Comparison of ENCODE assay signal across 8 mouse cellular contexts in genomic region chr11:79961346-79962124, GRCm38 (mm10). TPM values are rescaled to one million over a fixed set of nuclear protein-coding genes. Genes with fewer than 3 reads are reported as not detected.
DNase-seq lines count a peak whose midpoint lies in the region; ATAC-seq and TF ChIP-seq lines count a peak whose summit lies in the region.

No protein-coding gene starts in this region.

- peak overlapping the region; percentile 77 for H3K9ac ChIP-seq in hindbrain, embryonic 16.5 days (ENCODE audit: low read depth, low read length)
- peak overlapping the region; percentile 74 for H3K9ac ChIP-seq in liver, postnatal 0 days (replicated peaks)

- no peak for ATAC-seq in megakaryocyte, adult 5-6 weeks (ENCODE audit: poor library complexity, severe bottlenecking)
- peak; percentile 2; the same call in 1 of the 2 replicates for ATAC-seq in hindbrain, embryonic 16.5 days
- peak; percentile 28 for ATAC-seq in liver, postnatal 0 days

- intact Hi-C loops in left cerebral cortex, postnatal 10 days (cut with DNase I): no loop called here

- H3K4me1 ChIP-seq in megakaryocyte, embryonic 14.5 days: peaks cover 22% of the 10 kb centered on the region
- H3K4me1 ChIP-seq in embryonic facial prominence, embryonic 10.5 days: peaks cover 8% of the 10 kb centered on the region
- H3K4me1 ChIP-seq in hindbrain, embryonic 16.5 days (ENCODE audit: control insufficient read depth, insufficient read depth, low read depth, low read length): peaks cover 9% of the 10 kb centered on the region
- peaks cover 8% of the 10 kb centered on the region for H3K4me1 ChIP-seq in liver, postnatal 0 days (ENCODE audit: insufficient read depth)

- peak; percentile 14 for DNase-seq in embryonic facial prominence, embryonic 10.5 days (ENCODE audit: low spot score)
- peak; percentile 30 for DNase-seq in liver, postnatal 0 days
- DNase-seq in thymus, postnatal 4 days: peak; percentile 37
- no peak for DNase-seq in left cerebral cortex, postnatal 10 days (ENCODE audit: extremely low spot score in 1 of 2, low spot score in 2 of 2)
- no peak for DNase-seq in left cerebral cortex, adult 18-20 months (ENCODE audit: low spot score in 2 of 2)

- peaks cover 38% of the 10 kb centered on the region for H3K36me3 ChIP-seq in megakaryocyte, embryonic 14.5 days (replicated peaks; ENCODE audit: low read length)
- peaks cover 41% of the 10 kb centered on the region for H3K36me3 ChIP-seq in embryonic facial prominence, embryonic 10.5 days (replicated peaks)
- H3K36me3 ChIP-seq in hindbrain, embryonic 16.5 days (ENCODE audit: control insufficient read depth, insufficient read depth, low read length): peaks cover 12% of the 10 kb centered on the region
- H3K36me3 ChIP-seq in liver, postnatal 0 days (replicated peaks; ENCODE audit: insufficient read depth, low read length): peaks cover 19% of the 10 kb centered on the region

- H3K9me3 ChIP-seq in megakaryocyte, embryonic 14.5 days: no peaks in the 10 kb centered on the region
- H3K9me3 ChIP-seq in embryonic facial prominence, embryonic 10.5 days: no peaks in the 10 kb centered on the region
- H3K9me3 ChIP-seq in hindbrain, embryonic 16.5 days (ENCODE audit: control insufficient read depth, low read length): no peaks in the 10 kb centered on the region
- H3K9me3 ChIP-seq in liver, postnatal 0 days (ENCODE audit: low read length): no peaks in the 10 kb centered on the region

- 7% methylated on average over 27 of the region's 27 CpGs for WGBS in embryonic facial prominence, embryonic 10.5 days
- 7% methylated on average over 27 of the region's 27 CpGs for WGBS in hindbrain, embryonic 16.5 days
- 5% methylated on average over 27 of the region's 27 CpGs for WGBS in liver, postnatal 0 days (ENCODE audit: insufficient replicate concordance)

- no peak for TF ChIP-seq EP300 in liver, postnatal 0 days (IDR thresholded peaks at IDR 0.05; ENCODE audit: low read depth)

- peak overlapping the region; percentile 98 for H3K4me3 ChIP-seq in megakaryocyte, embryonic 14.5 days (replicated peaks)
- H3K4me3 ChIP-seq in embryonic facial prominence, embryonic 10.5 days: peak overlapping the region; percentile 81
- peak overlapping the region; percentile 86 for H3K4me3 ChIP-seq in hindbrain, embryonic 16.5 days (ENCODE audit: low read length)
- peak overlapping the region; percentile 86 for H3K4me3 ChIP-seq in liver, postnatal 0 days (ENCODE audit: low read depth, low read length)

- H3K27me3 ChIP-seq in megakaryocyte, embryonic 14.5 days (replicated peaks): peaks cover 6% of the 10 kb centered on the region
- H3K27me3 ChIP-seq in embryonic facial prominence, embryonic 10.5 days (replicated peaks; ENCODE audit: low read depth, poor library complexity, severe bottlenecking): 0 out of 2 replicates have a peak, but pooled peaks cover 8% of the 10 kb centered on the region
- no peaks in the 10 kb centered on the region for H3K27me3 ChIP-seq in hindbrain, embryonic 16.5 days (replicated peaks; ENCODE audit: control insufficient read depth, insufficient read depth, low read length)
- H3K27me3 ChIP-seq in liver, postnatal 0 days (ENCODE audit: insufficient read depth, low read length): no peaks in the 10 kb centered on the region

- peak overlapping the region; percentile 87 for H3K27ac ChIP-seq in embryonic facial prominence, embryonic 10.5 days (replicated peaks)
- H3K27ac ChIP-seq in hindbrain, embryonic 16.5 days (ENCODE audit: low read depth, low read length): no peak overlapping the region; the same call in 1 of the 2 replicates
- H3K27ac ChIP-seq in liver, postnatal 0 days (ENCODE audit: low read depth): peak overlapping the region; percentile 89

- TF ChIP-seq CTCF in liver, postnatal 0 days (IDR thresholded peaks at IDR 0.05; ENCODE audit: low read depth): no peak

- H3K4me2 ChIP-seq in hindbrain, embryonic 16.5 days (ENCODE audit: low read length): peak overlapping the region; percentile 88
- H3K4me2 ChIP-seq in liver, postnatal 0 days (ENCODE audit: low read depth, low read length): peak overlapping the region; percentile 91

RNA-seq across cellular contexts. Expression of gene Utp6, which starts 0.7 kb away (rescaled TPM):
- polyA plus RNA-seq in megakaryocyte, embryonic 14.5 days (2012; ENCODE audit: insufficient read depth, low replicate concordance): 2.4 TPM in 1 of 2 replicates, not detected in the other
- total RNA-seq in megakaryocyte, adult 5-6 weeks (2015): 17.9 and 22.9 TPM in 2 replicates
- 51.6 and 74.4 TPM in 2 replicates for total RNA-seq in megakaryocyte, adult 5-6 weeks (2017)
- 72.4 and 74.1 TPM in 2 replicates for polyA plus RNA-seq in embryonic facial prominence, embryonic 10.5 days (2016; fragmentation: Nextera tagmentation; extraction: Ambion mirVana)
- 37.3 and 39.9 TPM in 2 replicates for polyA plus RNA-seq in hindbrain, embryonic 16.5 days (2015; fragmentation: Nextera tagmentation; extraction: Ambion mirVana)
- polyA plus RNA-seq in liver, postnatal 0 days (2015; fragmentation: Nextera tagmentation; extraction: Ambion mirVana): 15.1 and 15.9 TPM in 2 replicates
- total RNA-seq in left cerebral cortex, postnatal 10 days (2021): 10 to 100 TPM; 26.6 to 27.9 TPM
- total RNA-seq in left cerebral cortex, adult 18-20 months (2021): 10 to 100 TPM; 26.1 to 26.6 TPM

RNA-seq across cellular contexts. Expression of gene Suz12, which starts 31.4 kb away (rescaled TPM):
- 2.8 and 3.0 TPM in 2 replicates for polyA plus RNA-seq in megakaryocyte, embryonic 14.5 days (2012; ENCODE audit: insufficient read depth, low replicate concordance)
- 75.5 and 86.8 TPM in 2 replicates for total RNA-seq in megakaryocyte, adult 5-6 weeks (2015)
- total RNA-seq in megakaryocyte, adult 5-6 weeks (2017): 64.6 and 77.2 TPM in 2 replicates
- polyA plus RNA-seq in embryonic facial prominence, embryonic 10.5 days (2016; fragmentation: Nextera tagmentation; extraction: Ambion mirVana): 22.2 and 23.3 TPM in 2 replicates
- 9.3 and 9.9 TPM in 2 replicates for polyA plus RNA-seq in hindbrain, embryonic 16.5 days (2015; fragmentation: Nextera tagmentation; extraction: Ambion mirVana)
- 10.7 and 11.2 TPM in 2 replicates for polyA plus RNA-seq in liver, postnatal 0 days (2015; fragmentation: Nextera tagmentation; extraction: Ambion mirVana)
- 10 to 100 TPM; 28.6 to 31.7 TPM for total RNA-seq in left cerebral cortex, postnatal 10 days (2021)
- total RNA-seq in left cerebral cortex, adult 18-20 months (2021): 10 to 100 TPM; 34.3 to 37.7 TPM

Comparison
In these comparisons a context has a peak if more than half of its experiments do, and no peak if none do; other contexts are left out.
1. DNase-seq: peak in embryonic facial prominence, embryonic 10.5 days (single experiment), liver, postnatal 0 days (single experiment) and thymus, postnatal 4 days (single experiment); none in left cerebral cortex, postnatal 10 days (0 of 2) and left cerebral cortex, adult 18-20 months (0 of 2).
2. Peak in every context shown above with its lines, with median percentiles within 50 percentile points of each other: H3K4me3 ChIP-seq.